Mouse (Mus musculus): ENCODE measurements around the gene Idh3g. TPM values are rescaled to one million over a fixed set of nuclear protein-coding genes. Genes with fewer than 3 reads are reported as not detected.
"Not testable (repeated sequence)": the region's sequence is repeated elsewhere in the genome, so short reads cannot be mapped to it uniquely, and the experiment has no call there.

Gene Idh3g
- polyA plus RNA-seq, 1 experiment from 2014 or later: 290 TPM

DNA sequence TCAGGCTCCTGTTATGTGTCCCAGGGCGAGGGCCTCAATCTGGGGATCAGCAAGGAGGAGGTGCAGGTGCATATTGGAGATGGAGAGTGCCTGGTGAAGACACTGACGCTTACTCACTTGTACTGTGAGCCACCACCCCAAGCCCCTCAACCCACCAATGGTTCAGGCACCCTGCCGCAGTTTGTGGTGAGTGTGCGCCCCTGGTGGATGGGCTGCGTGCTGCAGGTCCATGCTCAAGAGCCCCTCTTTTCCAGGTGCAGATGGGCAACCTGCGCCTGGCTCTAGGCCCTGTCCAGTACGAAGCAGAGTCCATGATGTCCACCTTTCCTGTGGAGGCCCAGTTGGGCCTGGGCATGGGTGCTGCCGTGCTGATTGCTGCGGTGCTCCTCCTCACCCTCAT, 19.4 kb downstream of the Idh3g start:
- H3K9me3 ChIP-seq (replicated peaks; ENCODE audit: control insufficient read depth, low read length): no peaks in the 10 kb centered on the region
- no peak overlapping the region for H3K4me3 ChIP-seq (ENCODE audit: low read depth, low read length)
- H3K27ac ChIP-seq (ENCODE audit: low read depth, low read length): no peak overlapping the region
- ATAC-seq (no peak), DNase-seq (ENCODE audit: low spot score) (no peak)
- H3K27me3 ChIP-seq (replicated peaks; ENCODE audit: control insufficient read depth, insufficient read depth, low read length): no peaks in the 10 kb centered on the region
- H3K4me1 ChIP-seq (ENCODE audit: control insufficient read depth, insufficient read depth, low read length): no peaks in the 10 kb centered on the region
- H3K4me2 ChIP-seq (ENCODE audit: low read length): no peak overlapping the region
- no peak overlapping the region for H3K9ac ChIP-seq (ENCODE audit: low read length)
- 66% methylated on average over 9 of the region's 9 CpGs for WGBS
- H3K36me3 ChIP-seq (ENCODE audit: control insufficient read depth, insufficient read depth, low read length): no peaks in the 10 kb centered on the region

DNA sequence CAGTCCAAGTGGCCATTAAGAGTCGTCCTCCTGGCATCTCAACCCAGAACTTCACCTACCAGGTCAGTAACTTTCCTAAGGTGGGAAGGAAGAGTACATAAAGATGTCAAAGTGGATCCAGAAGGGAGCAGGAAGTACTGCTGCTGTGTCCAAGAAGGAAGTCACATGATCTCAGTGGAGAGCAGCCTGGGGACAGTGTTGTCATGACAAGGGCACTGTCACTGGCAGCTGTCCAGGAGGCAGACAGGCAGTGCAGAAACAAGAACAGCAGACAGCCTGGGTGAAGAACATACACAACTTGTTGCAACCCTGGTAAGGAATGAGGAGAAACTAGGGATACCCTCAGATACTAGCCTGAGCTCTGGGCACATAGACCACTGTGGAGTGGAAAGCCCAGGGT, 21.4 kb downstream of the Idh3g start:
- H3K9ac ChIP-seq (ENCODE audit: low read length): no peak overlapping the region
- H3K27ac ChIP-seq (ENCODE audit: low read depth, low read length): no peak overlapping the region
- DNase-seq (ENCODE audit: low spot score) (no peak), ATAC-seq (no peak)
- H3K27me3 ChIP-seq (replicated peaks; ENCODE audit: control insufficient read depth, insufficient read depth, low read length): no peaks in the 10 kb centered on the region
- H3K4me3 ChIP-seq (ENCODE audit: low read depth, low read length): no peak overlapping the region
- WGBS: 50% methylated on average over 1 of the region's 1 CpGs
- no peaks in the 10 kb centered on the region for H3K36me3 ChIP-seq (ENCODE audit: control insufficient read depth, insufficient read depth, low read length)
- no peaks in the 10 kb centered on the region for H3K4me1 ChIP-seq (ENCODE audit: control insufficient read depth, insufficient read depth, low read length)
- H3K4me2 ChIP-seq (ENCODE audit: low read length): no peak overlapping the region
- no peaks in the 10 kb centered on the region for H3K9me3 ChIP-seq (replicated peaks; ENCODE audit: control insufficient read depth, low read length)

DNA sequence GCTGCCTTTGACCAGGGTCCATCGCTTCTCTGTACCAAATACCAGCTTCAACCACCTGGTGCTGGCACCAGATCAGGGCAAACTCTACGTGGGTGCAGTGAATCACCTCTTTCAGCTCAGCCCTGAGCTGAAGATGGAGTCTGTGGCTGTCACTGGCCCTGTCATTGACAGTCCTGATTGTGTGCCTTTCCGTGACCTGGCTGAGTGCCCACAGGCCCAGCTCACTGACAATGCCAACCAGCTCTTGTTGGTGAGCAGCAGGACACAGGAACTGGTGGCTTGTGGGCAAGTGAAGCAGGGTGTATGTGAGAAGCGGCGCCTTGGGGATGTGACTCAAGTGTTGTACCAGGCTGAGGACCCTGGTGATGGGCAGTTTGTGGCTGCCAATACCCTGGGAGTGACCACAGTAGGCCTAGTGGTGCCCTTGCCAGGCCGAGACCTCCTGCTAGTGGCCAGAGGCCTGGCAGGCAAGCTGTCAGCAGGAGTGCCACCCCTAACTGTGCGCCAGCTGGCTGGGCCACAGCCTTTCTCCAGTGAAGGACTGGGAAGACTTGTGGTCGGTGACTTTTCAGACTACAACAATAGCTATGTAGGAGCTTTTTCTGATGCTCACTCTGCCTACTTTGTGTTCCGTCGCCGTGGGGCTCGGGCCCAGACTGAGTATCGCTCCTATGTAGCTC, 27.9 kb downstream of the Idh3g start:
- 77% methylated on average over 13 of the region's 13 CpGs for WGBS
- no peaks in the 10 kb centered on the region for H3K27me3 ChIP-seq (replicated peaks; ENCODE audit: control insufficient read depth, insufficient read depth, low read length)
- H3K4me3 ChIP-seq (ENCODE audit: low read depth, low read length): no peak overlapping the region
- no peak overlapping the region for H3K9ac ChIP-seq (ENCODE audit: low read length)
- H3K4me2 ChIP-seq (ENCODE audit: low read length): no peak overlapping the region
- no peak overlapping the region for H3K27ac ChIP-seq (ENCODE audit: low read depth, low read length)
- ATAC-seq (no peak), DNase-seq (ENCODE audit: low spot score) (no peak)
- no peaks in the 10 kb centered on the region for H3K36me3 ChIP-seq (ENCODE audit: control insufficient read depth, insufficient read depth, low read length)
- H3K9me3 ChIP-seq (replicated peaks; ENCODE audit: control insufficient read depth, low read length): no peaks in the 10 kb centered on the region
- no peaks in the 10 kb centered on the region for H3K4me1 ChIP-seq (ENCODE audit: control insufficient read depth, insufficient read depth, low read length)

DNA sequence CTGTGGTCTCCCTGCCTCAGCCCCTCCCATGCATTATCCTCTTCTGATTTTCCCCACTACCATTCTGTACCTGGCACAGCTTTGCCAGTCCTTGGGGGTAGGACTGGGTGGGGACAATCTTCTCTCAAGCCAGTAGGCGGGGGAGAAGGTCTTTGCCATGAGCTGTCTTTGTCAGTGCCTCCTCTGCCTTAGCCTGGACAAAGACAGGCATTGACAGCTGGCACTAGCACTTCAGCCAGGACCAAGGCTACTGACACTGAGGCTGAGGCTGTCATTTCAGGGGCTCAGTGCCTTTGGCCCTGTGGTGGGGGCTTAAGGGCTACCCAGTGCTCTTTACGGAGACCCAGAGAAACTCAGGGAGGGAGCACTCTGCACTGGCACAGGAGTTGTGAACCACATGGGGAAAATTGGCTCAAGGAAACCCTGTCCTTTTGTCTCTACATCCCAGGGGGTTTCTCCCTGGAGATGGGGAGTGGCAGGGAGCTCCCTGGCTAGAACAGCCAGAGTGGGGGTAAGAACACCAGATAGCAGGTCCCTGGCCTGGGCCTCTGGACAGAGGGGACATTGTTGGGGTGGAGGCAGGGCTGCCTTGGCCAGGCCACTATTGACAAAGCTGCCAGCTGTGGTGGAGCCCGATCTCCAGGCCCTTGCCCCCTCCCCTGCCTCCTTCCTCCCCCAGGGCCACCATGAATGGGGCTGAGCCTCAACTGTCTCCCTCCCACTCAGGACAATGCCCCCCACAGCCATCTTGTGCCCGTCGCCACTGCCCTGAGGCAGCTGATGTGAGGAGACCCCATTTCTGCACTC, 30.2 kb downstream of the Idh3g start, which contains the start of gene Plxnb3:
Plxnb3 (plus strand) TSS at position 757 of the 807 bp plus-strand sequence.
- H3K4me2 ChIP-seq (ENCODE audit: low read length): no peak within 1 kb of the TSS
- 70% methylated on average over 5 of the region's 5 CpGs for WGBS
- ATAC-seq: no peak

GRCm38 (mm10) chrX:73748977-73749376, 37.7 kb downstream of the Idh3g start:
- Histone ChIP-seq H3K4me1 (ENCODE audit: control insufficient read depth, insufficient read depth, low read length) (no peaks in the 10 kb centered on the region), H3K27me3 (replicated peaks; ENCODE audit: control insufficient read depth, insufficient read depth, low read length) (no peaks in the 10 kb centered on the region), H3K36me3 (ENCODE audit: control insufficient read depth, insufficient read depth, low read length) (no peaks in the 10 kb centered on the region), H3K4me2 (ENCODE audit: low read length) (no peak overlapping the region), H3K27ac (ENCODE audit: low read depth, low read length) (no peak overlapping the region), H3K4me3 (ENCODE audit: low read depth, low read length) (no peak overlapping the region), H3K9me3 (replicated peaks; ENCODE audit: control insufficient read depth, low read length) (no peaks in the 10 kb centered on the region), H3K9ac (ENCODE audit: low read length) (no peak overlapping the region)
- DNase-seq (ENCODE audit: low spot score) (no peak), ATAC-seq (no peak)
- WGBS: 89% methylated on average over 1 of the region's 1 CpGs

More for the DNA sequence above, 30.2 kb downstream of the Idh3g start, which contains the start of gene Plxnb3:
- Histone ChIP-seq H3K9me3 (replicated peaks; ENCODE audit: control insufficient read depth, low read length) (no peaks in the 10 kb centered on the region), H3K27me3 (replicated peaks; ENCODE audit: control insufficient read depth, insufficient read depth, low read length) (no peaks in the 10 kb centered on the region), H3K4me3 (ENCODE audit: low read depth, low read length) (no peak within 1 kb of the TSS), H3K27ac (ENCODE audit: low read depth, low read length) (no peak within 1 kb of the TSS), H3K36me3 (ENCODE audit: control insufficient read depth, insufficient read depth, low read length) (no peaks in the 10 kb centered on the region), H3K4me1 (ENCODE audit: control insufficient read depth, insufficient read depth, low read length) (no peaks in the 10 kb centered on the region), H3K9ac (ENCODE audit: low read length) (no peak within 1 kb of the TSS)
- DNase-seq (ENCODE audit: low spot score): no peak

DNA sequence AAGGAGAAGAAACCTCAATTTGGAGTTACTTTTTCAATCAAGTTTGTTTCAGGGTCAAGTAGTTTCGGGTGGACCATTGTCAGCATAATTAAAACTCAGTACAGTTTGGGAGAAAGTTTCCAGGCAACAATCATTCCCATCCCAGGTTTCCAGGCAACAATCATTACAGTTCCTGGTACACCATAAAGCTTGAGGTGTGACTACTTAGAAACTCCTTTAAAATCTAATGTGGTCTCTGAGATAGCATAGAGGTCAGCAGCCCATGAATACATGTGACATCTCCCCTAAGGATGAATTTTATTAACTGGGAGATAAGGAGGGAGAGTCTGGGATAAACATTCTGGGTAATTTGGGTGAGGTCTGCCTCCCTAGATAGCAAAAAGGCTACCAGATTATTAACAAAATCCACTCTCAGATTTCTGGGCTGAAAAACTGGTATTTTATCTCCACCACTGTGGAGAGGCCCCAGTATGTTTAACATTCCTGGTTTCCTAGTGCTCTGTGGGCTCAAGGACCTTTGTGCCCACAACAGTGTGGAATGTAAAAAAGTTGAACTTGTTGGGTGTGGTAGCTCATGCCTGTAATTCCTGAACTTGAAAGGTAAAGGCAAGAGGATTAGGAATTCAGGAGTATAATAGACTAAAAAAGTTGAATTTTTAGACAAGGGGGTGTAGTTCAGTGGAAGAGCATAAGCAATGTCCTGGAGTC, 41.8 kb downstream of the Idh3g start:
- Histone ChIP-seq H3K4me2 (ENCODE audit: low read length) (no peak overlapping the region), H3K27ac (ENCODE audit: low read depth, low read length) (no peak overlapping the region), H3K4me1 (ENCODE audit: control insufficient read depth, insufficient read depth, low read length) (no peaks in the 10 kb centered on the region), H3K4me3 (ENCODE audit: low read depth, low read length) (no peak overlapping the region), H3K27me3 (replicated peaks; ENCODE audit: control insufficient read depth, insufficient read depth, low read length) (no peaks in the 10 kb centered on the region), H3K36me3 (ENCODE audit: control insufficient read depth, insufficient read depth, low read length) (no peaks in the 10 kb centered on the region), H3K9me3 (replicated peaks; ENCODE audit: control insufficient read depth, low read length) (no peaks in the 10 kb centered on the region), H3K9ac (ENCODE audit: low read length) (no peak overlapping the region)
- 88% methylated on average over 1 of the region's 1 CpGs for WGBS
- no peak for DNase-seq (ENCODE audit: low spot score)
- ATAC-seq: no peak

GRCm38 (mm10) chrX:73739841-73740240, 46.9 kb downstream of the Idh3g start:
- DNase-seq (ENCODE audit: low spot score); H3K27ac ChIP-seq (ENCODE audit: low read depth, low read length); H3K27me3 ChIP-seq (replicated peaks; ENCODE audit: control insufficient read depth, insufficient read depth, low read length); H3K9me3 ChIP-seq (replicated peaks; ENCODE audit: control insufficient read depth, low read length); H3K4me3 ChIP-seq (ENCODE audit: low read depth, low read length); H3K36me3 ChIP-seq (ENCODE audit: control insufficient read depth, insufficient read depth, low read length); H3K4me1 ChIP-seq (ENCODE audit: control insufficient read depth, insufficient read depth, low read length); H3K9ac ChIP-seq (ENCODE audit: low read length); ATAC-seq; H3K4me2 ChIP-seq (ENCODE audit: low read length): not testable (repeated sequence)
- 95% methylated on average over 7 of the region's 7 CpGs for WGBS

GRCm38 (mm10) chrX:73739151-73739550, 47.5 kb downstream of the Idh3g start:
- no peaks in the 10 kb centered on the region for H3K27me3 ChIP-seq (replicated peaks; ENCODE audit: control insufficient read depth, insufficient read depth, low read length)
- H3K9me3 ChIP-seq (replicated peaks; ENCODE audit: control insufficient read depth, low read length): no peaks in the 10 kb centered on the region
- H3K9ac ChIP-seq (ENCODE audit: low read length): no peak overlapping the region
- no peak overlapping the region for H3K4me3 ChIP-seq (ENCODE audit: low read depth, low read length)
- no peaks in the 10 kb centered on the region for H3K36me3 ChIP-seq (ENCODE audit: control insufficient read depth, insufficient read depth, low read length)
- H3K4me1 ChIP-seq (ENCODE audit: control insufficient read depth, insufficient read depth, low read length): no peaks in the 10 kb centered on the region
- 59% methylated on average over 5 of the region's 5 CpGs for WGBS
- ATAC-seq (no peak), DNase-seq (ENCODE audit: low spot score) (no peak)
- no peak overlapping the region for H3K4me2 ChIP-seq (ENCODE audit: low read length)
- H3K27ac ChIP-seq (ENCODE audit: low read depth, low read length): no peak overlapping the region

All from forebrain, embryonic 14.5 days (tissue).